Mouse (Mus musculus): ENCODE measurements at regions not wholly inside any gene's neighbourhood (a gene's known extent, or its start where the extent isn't known, plus 50 kb on each side); places are given as distances from the start of the nearest gene placed in this dataset.

- Histone ChIP-seq H3K36me3 (no peaks in the 10 kb centered on the region), H3K4me3 (no peak overlapping the region), H3K27ac (replicated peaks) (no peak overlapping the region), H3K9me3 (replicated peaks) (no peaks in the 10 kb centered on the region), H3K4me1 (no peaks in the 10 kb centered on the region), H3K27me3 (ENCODE audit: low read depth, poor library complexity, severe bottlenecking) (no peaks in the 10 kb centered on the region)
- WGBS: 89% methylated on average over 7 of the region's 7 CpGs
- no peak for DNase-seq (ENCODE audit: low spot score)
Observed at GRCm38 (mm10) chr10:85242701-85243100, 57.8 kb upstream of the Cry1 start.

- 91% methylated on average over 6 of the region's 6 CpGs for WGBS
- DNase-seq (ENCODE audit: low spot score): no peak
- no peak overlapping the region for H3K27ac ChIP-seq (replicated peaks)
Observed at GRCm38 (mm10) chr10:85243556-85243955, 58.7 kb upstream of the Cry1 start.

GRCm38 (mm10) chr10:85265746-85266145 is 80.9 kb upstream of the Cry1 start:
- peaks cover 7% of the 10 kb centered on the region; the same call in 1 of the 2 replicates for H3K4me1 ChIP-seq
- no peaks in the 10 kb centered on the region for H3K27me3 ChIP-seq (ENCODE audit: low read depth, poor library complexity, severe bottlenecking)
- whole genome bisulfite sequencing: 47% methylated on average over 5 of the region's 5 CpGs
- DNase-seq (ENCODE audit: low spot score): no peak
- no peak overlapping the region for H3K27ac ChIP-seq (replicated peaks)
- H3K4me3 ChIP-seq: no peak overlapping the region
- no peaks in the 10 kb centered on the region for H3K9me3 ChIP-seq (replicated peaks)
- H3K36me3 ChIP-seq: no peaks in the 10 kb centered on the region

More at GRCm38 (mm10) chr10:85243556-85243955, 58.7 kb upstream of the Cry1 start:
- Histone ChIP-seq H3K27me3 (ENCODE audit: low read depth, poor library complexity, severe bottlenecking) (no peaks in the 10 kb centered on the region), H3K36me3 (no peaks in the 10 kb centered on the region), H3K9me3 (replicated peaks) (no peaks in the 10 kb centered on the region), H3K4me1 (no peaks in the 10 kb centered on the region), H3K4me3 (no peak overlapping the region)

- Histone ChIP-seq H3K4me1 (peaks cover 7% of the 10 kb centered on the region; the same call in 1 of the 2 replicates), H3K4me3 (no peak overlapping the region), H3K36me3 (no peaks in the 10 kb centered on the region), H3K27me3 (ENCODE audit: low read depth, poor library complexity, severe bottlenecking) (no peaks in the 10 kb centered on the region), H3K27ac (replicated peaks) (no peak overlapping the region), H3K9me3 (replicated peaks) (no peaks in the 10 kb centered on the region)
- WGBS: 44% methylated on average over 10 of the region's 10 CpGs
- DNase-seq (ENCODE audit: low spot score): no peak
Observed at GRCm38 (mm10) chr10:85266148-85266547, 81.3 kb upstream of the Cry1 start.

- 84% methylated on average over 4 of the region's 4 CpGs for WGBS
- no peak overlapping the region for H3K27ac ChIP-seq (replicated peaks)
Observed at GRCm38 (mm10) chr10:85266796-85267195, 81.9 kb upstream of the Cry1 start.

GRCm38 (mm10) chr10:85270209-85270608 is 85.3 kb upstream of the Cry1 start:
- DNase-seq (ENCODE audit: low spot score): no peak
- H3K36me3 ChIP-seq: no peaks in the 10 kb centered on the region
- H3K9me3 ChIP-seq (replicated peaks): no peaks in the 10 kb centered on the region
- H3K4me3 ChIP-seq: no peak overlapping the region
- no peaks in the 10 kb centered on the region for H3K27me3 ChIP-seq (ENCODE audit: low read depth, poor library complexity, severe bottlenecking)
- H3K27ac ChIP-seq (replicated peaks): no peak overlapping the region
- peaks cover 11% of the 10 kb centered on the region; the same call in 1 of the 2 replicates for H3K4me1 ChIP-seq
- 73% methylated on average over 6 of the region's 6 CpGs for WGBS

More at GRCm38 (mm10) chr10:85266796-85267195, 81.9 kb upstream of the Cry1 start:
- DNase-seq (ENCODE audit: low spot score): no peak
- peaks cover 7% of the 10 kb centered on the region; the same call in 1 of the 2 replicates for H3K4me1 ChIP-seq
- no peaks in the 10 kb centered on the region for H3K36me3 ChIP-seq
- H3K9me3 ChIP-seq (replicated peaks): no peaks in the 10 kb centered on the region
- no peaks in the 10 kb centered on the region for H3K27me3 ChIP-seq (ENCODE audit: low read depth, poor library complexity, severe bottlenecking)
- H3K4me3 ChIP-seq: no peak overlapping the region

- 92% methylated on average over 2 of the region's 2 CpGs for WGBS
- Histone ChIP-seq H3K36me3 (no peaks in the 10 kb centered on the region), H3K9me3 (replicated peaks) (no peaks in the 10 kb centered on the region), H3K4me1 (0 out of 2 replicates have a peak, but pooled peaks cover 8% of the 10 kb centered on the region), H3K4me3 (no peak overlapping the region), H3K27ac (replicated peaks) (no peak overlapping the region), H3K27me3 (ENCODE audit: low read depth, poor library complexity, severe bottlenecking) (no peaks in the 10 kb centered on the region)
- no peak for DNase-seq (ENCODE audit: low spot score)
Observed at GRCm38 (mm10) chr10:85276793-85277192, 91.9 kb upstream of the Cry1 start.

GRCm38 (mm10) chr10:85291733-85292476 is 94.7 kb upstream of the Btbd11 start:
- Histone ChIP-seq H3K4me1 (0 out of 2 replicates have a peak, but pooled peaks cover 2% of the 10 kb centered on the region), H3K9me3 (replicated peaks) (no peaks in the 10 kb centered on the region), H3K27me3 (ENCODE audit: low read depth, poor library complexity, severe bottlenecking) (no peaks in the 10 kb centered on the region), H3K4me3 (no peak overlapping the region), H3K27ac (replicated peaks) (no peak overlapping the region), H3K36me3 (no peaks in the 10 kb centered on the region)
- WGBS: 89% methylated on average over 5 of the region's 5 CpGs
- DNase-seq (ENCODE audit: low spot score): no peak

- Histone ChIP-seq H3K4me3 (no peak overlapping the region), H3K4me1 (0 out of 2 replicates have a peak, but pooled peaks cover 2% of the 10 kb centered on the region), H3K27ac (replicated peaks) (no peak overlapping the region), H3K36me3 (no peaks in the 10 kb centered on the region), H3K27me3 (ENCODE audit: low read depth, poor library complexity, severe bottlenecking) (no peaks in the 10 kb centered on the region), H3K9me3 (replicated peaks) (no peaks in the 10 kb centered on the region)
- DNase-seq (ENCODE audit: low spot score): no peak
- 74% methylated on average over 2 of the region's 2 CpGs for WGBS
Observed at GRCm38 (mm10) chr10:85292477-85292855, 94.1 kb upstream of the Btbd11 start.

GRCm38 (mm10) chr10:85293071-85293783 is 93.4 kb upstream of the Btbd11 start:
- H3K36me3 ChIP-seq: no peaks in the 10 kb centered on the region
- no peak overlapping the region for H3K27ac ChIP-seq (replicated peaks)
- no peak for DNase-seq (ENCODE audit: low spot score)
- H3K4me1 ChIP-seq: 0 out of 2 replicates have a peak, but pooled peaks cover 2% of the 10 kb centered on the region
- H3K4me3 ChIP-seq: no peak overlapping the region
- no peaks in the 10 kb centered on the region for H3K27me3 ChIP-seq (ENCODE audit: low read depth, poor library complexity, severe bottlenecking)
- H3K9me3 ChIP-seq (replicated peaks): no peaks in the 10 kb centered on the region
- 85% methylated on average over 9 of the region's 9 CpGs for WGBS

- Histone ChIP-seq H3K27me3 (ENCODE audit: low read depth, poor library complexity, severe bottlenecking) (no peaks in the 10 kb centered on the region), H3K4me1 (0 out of 2 replicates have a peak, but pooled peaks cover 2% of the 10 kb centered on the region), H3K9me3 (replicated peaks) (no peaks in the 10 kb centered on the region), H3K4me3 (no peak overlapping the region), H3K27ac (replicated peaks) (no peak overlapping the region), H3K36me3 (no peaks in the 10 kb centered on the region)
- no peak for DNase-seq (ENCODE audit: low spot score)
- 88% methylated on average over 5 of the region's 5 CpGs for WGBS
Observed at GRCm38 (mm10) chr10:85295133-85295887, 91.3 kb upstream of the Btbd11 start.

GRCm38 (mm10) chr10:85311781-85312180 is 74.8 kb upstream of the Btbd11 start:
- Histone ChIP-seq H3K27ac (replicated peaks) (no peak overlapping the region), H3K4me1 (no peaks in the 10 kb centered on the region), H3K9me3 (replicated peaks) (no peaks in the 10 kb centered on the region), H3K36me3 (no peaks in the 10 kb centered on the region), H3K27me3 (ENCODE audit: low read depth, poor library complexity, severe bottlenecking) (no peaks in the 10 kb centered on the region), H3K4me3 (no peak overlapping the region)
- no peak for DNase-seq (ENCODE audit: low spot score)

Measured in midbrain, embryonic 10.5 days (tissue).